Mouse (Mus musculus) CD4-positive, CD25-positive, alpha-beta regulatory T cell, adult 4 months (primary cell): ENCODE data around the gene Retnla. TPM values are rescaled to one million over a fixed set of nuclear protein-coding genes. Genes with fewer than 3 reads are reported as not detected.

Experiments
- polyA plus RNA-seq, 2 experiments: library from polyadenylated mRNA; unstranded; fragments of 100-300 nt; shearing (Covaris generic); gene quantifications; one replicate each; pipeline ENCODE4 v1.2.1; 2017

Gene Retnla
- polyA plus RNA-seq, 2 experiments from 2014 or later: not detected

Other genes with a start within 250 kb of the Retnla start
- 100 to 1,000 TPM; 122 to 148 TPM for gene Trat1, start 70.5 kb upstream of the Retnla start, polyA plus RNA-seq
- not detected for gene Retnlb, start 25.7 kb upstream of the Retnla start, polyA plus RNA-seq
- gene Retnlg, start 30.1 kb downstream of the Retnla start, polyA plus RNA-seq: not detected
- gene Dzip3, start 151.6 kb downstream of the Retnla start, polyA plus RNA-seq: 1 to 10 TPM; 5.4 to 5.6 TPM
- 1 to 10 TPM; 4.5 to 5.5 TPM for gene Cip2a, start 151.6 kb downstream of the Retnla start, polyA plus RNA-seq
- gene Myh15, start 214.9 kb downstream of the Retnla start, polyA plus RNA-seq: under 1 TPM; 0.32 to 0.44 TPM